Mouse (Mus musculus) kidney, embryonic 15.5 days (tissue): Measurements from ENCODE around the gene Gpr82. TPM values are rescaled to one million over a fixed set of nuclear protein-coding genes. Genes with fewer than 3 reads are reported as not detected.

Source experiments
- ATAC-seq: fragments of 200-750 bp; cut with Nextera tagmentation; replicated peaks from 2 replicates; pipeline ENCODE4 v1.8.0; 2017; ENCODE audit warnings: moderate TSS enrichment; ENCODE audit not compliant: low FRiP score
- H3K27ac ChIP-seq: fragments of 300-500 bp; sonication (generic); 2 replicates; pipeline ENCODE4 v1.5.1; 2015; ENCODE audit warnings: mild to moderate bottlenecking, inconsistent platforms
- H3K27me3 ChIP-seq: fragments of 300-500 bp; sonication (generic); 2 replicates; pipeline ENCODE4 v1.6.1; 2015; ENCODE audit warnings: inconsistent platforms
- H3K36me3 ChIP-seq: fragments of 300-500 bp; sonication (generic); 2 replicates; pipeline ENCODE4 v1.6.1; 2015; ENCODE audit warnings: inconsistent platforms
- H3K4me1 ChIP-seq: fragments of 300-500 bp; sonication (generic); 2 replicates; pipeline ENCODE4 v1.6.1; 2015; ENCODE audit warnings: inconsistent platforms
- H3K4me2 ChIP-seq: fragments of 300-500 bp; sonication (generic); 2 replicates; pipeline ENCODE4 v1.6.1; 2015; ENCODE audit warnings: moderate library complexity, mild to moderate bottlenecking, inconsistent platforms
- H3K4me3 ChIP-seq: fragments of 300-500 bp; sonication (generic); replicated peaks from 2 replicates; pipeline ENCODE4 v1.5.1; 2015; ENCODE audit warnings: mild to moderate bottlenecking, inconsistent platforms
- H3K9ac ChIP-seq: fragments of 300-500 bp; sonication (generic); 2 replicates; pipeline ENCODE4 v1.6.1; 2015; ENCODE audit warnings: mild to moderate bottlenecking, inconsistent platforms
- H3K9me3 ChIP-seq: fragments of 300-500 bp; sonication (generic); replicated peaks from 2 replicates; pipeline ENCODE4 v1.6.1; 2016; ENCODE audit warnings: inconsistent platforms
- WGBS: fragments of 180-500 bp; shearing (Covaris S2); methylation state at CpG from one replicate; pipeline ENCODE4 v1.1.7; 2015; ENCODE audit warnings: mixed read lengths; 5-methylcytosine and 5-hydroxymethylcytosine counted together
- microRNA-seq: library from miRNA; unstranded; fragments of <30 nt; microRNA quantifications from one replicate; pipeline ENCODE4, GENCODE M21; 2016
- polyA plus RNA-seq: library from polyadenylated mRNA; unstranded; fragments of >200 nt; fragmentation: Nextera tagmentation; extraction: Ambion mirVana; gene quantifications from 2 replicates; pipeline ENCODE4 v1.2.1, GENCODE M21; 2015

Gpr82 gene
- polyA plus RNA-seq, 1 experiment from 2014 or later: 0.38 TPM

- 81% methylated on average over 3 of the region's 3 CpGs for whole genome bisulfite sequencing
- Histone ChIP-seq H3K9me3 (no peaks in the 10 kb centered on the region), H3K9ac (no peak overlapping the region), H3K27ac (no peak overlapping the region), H3K36me3 (no peaks in the 10 kb centered on the region), H3K27me3 (no peaks in the 10 kb centered on the region), H3K4me1 (no peaks in the 10 kb centered on the region), H3K4me2 (no peak overlapping the region), H3K4me3 (no peak overlapping the region)
- no peak for ATAC-seq
These were observed 39.5 kb downstream of the Gpr82 start for GRCm38 (mm10) chrX:13700681-13701080.

- WGBS: 52% methylated on average over 2 of the region's 2 CpGs
- no peaks in the 10 kb centered on the region for H3K27me3 ChIP-seq
- H3K9me3 ChIP-seq: no peaks in the 10 kb centered on the region
- H3K4me3 ChIP-seq: no peak overlapping the region
- no peaks in the 10 kb centered on the region for H3K4me1 ChIP-seq
- H3K9ac ChIP-seq: no peak overlapping the region
- no peaks in the 10 kb centered on the region for H3K36me3 ChIP-seq
- no peak overlapping the region for H3K27ac ChIP-seq
- H3K4me2 ChIP-seq: no peak overlapping the region
- no peak for ATAC-seq
These were observed 43.9 kb downstream of the Gpr82 start for GRCm38 (mm10) chrX:13705051-13705450.

GRCm38 (mm10) chrX:13710174-13710573 is 49.0 kb downstream of the Gpr82 start:
- H3K27ac ChIP-seq: no peak overlapping the region
- H3K9ac ChIP-seq: no peak overlapping the region
- no peak overlapping the region for H3K4me3 ChIP-seq
- peaks cover 3% of the 10 kb centered on the region; the same call in 1 of the 2 replicates for H3K36me3 ChIP-seq
- 42% methylated on average over 2 of the region's 2 CpGs for WGBS
- H3K27me3 ChIP-seq: no peaks in the 10 kb centered on the region
- H3K4me2 ChIP-seq: no peak overlapping the region
- H3K9me3 ChIP-seq: no peaks in the 10 kb centered on the region
- no peak for ATAC-seq
- no peaks in the 10 kb centered on the region for H3K4me1 ChIP-seq

Small RNA genes within 50 kb of the gene (microRNA-seq; reads per million reads assigned to microRNA genes)
- not detected for gene Gm25246

Other genes starting within 250 kb of the Gpr82 start
- 0.05 TPM in 1 of 2 replicates, not detected in the other for gene Nyx, start 195.3 kb upstream of the Gpr82 start, polyA plus RNA-seq
- 1.0 and 1.1 TPM in 2 replicates for gene Gpr34, start 29.3 kb upstream of the Gpr82 start, polyA plus RNA-seq
- gene Cask, start 190.0 kb downstream of the Gpr82 start, polyA plus RNA-seq: 15.6 and 17.4 TPM in 2 replicates